Comparison of ENCODE assay signal across 24 mouse cellular contexts in the genomic region with DNA sequence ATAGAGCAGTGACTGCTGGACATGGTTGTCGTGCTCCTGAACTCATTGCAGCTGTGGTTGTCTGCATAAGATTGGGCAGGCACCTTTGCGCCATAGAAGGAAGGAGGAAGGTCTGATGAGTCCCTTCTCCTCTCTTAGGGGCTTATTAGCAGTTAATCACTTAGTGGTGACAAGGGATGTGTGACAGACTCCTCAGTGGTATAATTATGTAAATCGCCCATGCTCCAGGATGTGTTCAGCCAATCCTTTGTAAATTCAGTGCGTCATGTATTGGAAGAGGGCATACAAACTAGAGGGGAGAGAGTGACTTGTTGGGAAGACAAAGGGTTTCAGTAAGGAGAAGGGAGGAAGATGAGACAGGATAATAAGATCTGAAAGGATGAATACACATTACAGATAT. TPM values are rescaled to one million over a fixed set of nuclear protein-coding genes. Genes with fewer than 3 reads are reported as not detected.
DNase-seq lines count a peak whose midpoint lies in the region; ATAC-seq and TF ChIP-seq lines count a peak whose summit lies in the region.
"Had no signal": no experiment of that assay in that cellular context is flagged by ENCODE, and none has a peak within 500 bp of the region (broad histone marks: within the 10 kb centered on the region; RNA-seq: fewer than 3 reads in every experiment).

No protein-coding gene starts in this region.

- DNase-seq in forebrain, embryonic 11.5 days (ENCODE audit: low spot score) = no peak
- DNase-seq in forebrain, embryonic 14.5 days (ENCODE audit: low spot score) = no peak
- DNase-seq in brain, embryonic 14.5 days (ENCODE audit: low read depth) = peak; percentile 13
- DNase-seq: adrenal gland, adult 8-10 months; adrenal gland, postnatal 14 days; adrenal gland, postnatal 36 days; B cell, adult 2 months; cerebellum, adult 11 months; cerebellum, adult 18-20 months; cerebellum, adult 8-10 months; cerebellum, adult 9-11 months; cerebellum, postnatal 14 days; cerebellum, postnatal 36 days; embryo, embryonic 11 days had no signal

- ATAC-seq in forebrain, embryonic 12.5 days (ENCODE audit: low FRiP score) = peak; percentile 51; the same call in 1 of the 2 replicates
- no peak for ATAC-seq in forebrain, embryonic 11.5 days (replicated peaks; ENCODE audit: low FRiP score)
- peak; percentile 57; the same call in 1 of the 2 replicates for ATAC-seq in forebrain, embryonic 14.5 days
- no peak; the same call in 1 of the 2 replicates for ATAC-seq in forebrain, embryonic 15.5 days (replicated peaks)
- ATAC-seq: activated CD4-positive, CD25-positive, alpha-beta regulatory T cell, adult 4 months; CD4-positive, CD25-positive, alpha-beta regulatory T cell, adult 4 months; Patski had no signal

- H3K9ac ChIP-seq in forebrain, embryonic 12.5 days = no peak overlapping the region
- no peak overlapping the region for H3K9ac ChIP-seq in forebrain, embryonic 11.5 days (ENCODE audit: low read length)
- no peak overlapping the region for H3K9ac ChIP-seq in forebrain, embryonic 14.5 days (ENCODE audit: low read length)
- H3K9ac ChIP-seq in forebrain, embryonic 15.5 days (replicated peaks) = no peak overlapping the region
- H3K9ac ChIP-seq: embryonic facial prominence, embryonic 13.5 days; embryonic facial prominence, embryonic 15.5 days had no signal

- TF ChIP-seq POLR2A in brain, embryonic 14.5 days (IDR thresholded peaks at IDR 0.05; ENCODE audit: borderline replicate concordance, extremely low read depth, insufficient read depth, insufficient read length, poor library complexity, severe bottlenecking) = no peak

- H3K4me2 ChIP-seq in forebrain, embryonic 12.5 days = no peak overlapping the region
- H3K4me2 ChIP-seq in forebrain, embryonic 11.5 days (ENCODE audit: low read depth, low read length, severe bottlenecking) = no peak overlapping the region
- no peak overlapping the region for H3K4me2 ChIP-seq in forebrain, embryonic 14.5 days (ENCODE audit: low read length)
- no peak overlapping the region for H3K4me2 ChIP-seq in forebrain, embryonic 15.5 days (replicated peaks)
- H3K4me2 ChIP-seq: embryonic facial prominence, embryonic 13.5 days; embryonic facial prominence, embryonic 15.5 days had no signal

- 72% methylated on average over 4 of the region's 4 CpGs for WGBS in forebrain, embryonic 12.5 days
- WGBS in forebrain, embryonic 11.5 days = 83% methylated on average over 4 of the region's 4 CpGs
- 78% methylated on average over 4 of the region's 4 CpGs for WGBS in forebrain, embryonic 14.5 days
- 76% methylated on average over 4 of the region's 4 CpGs for WGBS in forebrain, embryonic 15.5 days

- no peaks in the 10 kb centered on the region for H3K9me3 ChIP-seq in forebrain, embryonic 12.5 days
- H3K9me3 ChIP-seq in forebrain, embryonic 11.5 days (ENCODE audit: control insufficient read depth, low read length) = no peaks in the 10 kb centered on the region
- no peaks in the 10 kb centered on the region for H3K9me3 ChIP-seq in forebrain, embryonic 14.5 days (replicated peaks; ENCODE audit: control insufficient read depth, low read length)
- no peaks in the 10 kb centered on the region for H3K9me3 ChIP-seq in forebrain, embryonic 15.5 days
- H3K9me3 ChIP-seq: embryonic facial prominence, embryonic 13.5 days; embryonic facial prominence, embryonic 15.5 days; G1E had no signal

- H3K36me3 ChIP-seq in forebrain, embryonic 12.5 days (replicated peaks) = no peaks in the 10 kb centered on the region
- no peaks in the 10 kb centered on the region for H3K36me3 ChIP-seq in forebrain, embryonic 11.5 days (ENCODE audit: control insufficient read depth, insufficient read depth, low read length)
- no peaks in the 10 kb centered on the region for H3K36me3 ChIP-seq in forebrain, embryonic 14.5 days (ENCODE audit: control insufficient read depth, insufficient read depth, low read length)
- H3K36me3 ChIP-seq in forebrain, embryonic 15.5 days = no peaks in the 10 kb centered on the region
- H3K36me3 ChIP-seq: embryonic facial prominence, embryonic 13.5 days; embryonic facial prominence, embryonic 15.5 days; G1E had no signal

- no peak overlapping the region for H3K4me3 ChIP-seq in forebrain, embryonic 12.5 days (replicated peaks)
- no peak overlapping the region for H3K4me3 ChIP-seq in forebrain, embryonic 11.5 days (ENCODE audit: low read depth, low read length)
- no peak overlapping the region for H3K4me3 ChIP-seq in forebrain, embryonic 14.5 days (ENCODE audit: low read depth, low read length)
- H3K4me3 ChIP-seq in forebrain, embryonic 15.5 days = no peak overlapping the region
- H3K4me3 ChIP-seq: embryonic facial prominence, embryonic 13.5 days; embryonic facial prominence, embryonic 15.5 days; erythroblast, embryonic 14.5 days had no signal

- no peaks in the 10 kb centered on the region for H3K4me1 ChIP-seq in forebrain, embryonic 12.5 days
- no peaks in the 10 kb centered on the region for H3K4me1 ChIP-seq in forebrain, embryonic 11.5 days (replicated peaks; ENCODE audit: control insufficient read depth, insufficient read depth, low read length)
- H3K4me1 ChIP-seq in forebrain, embryonic 14.5 days (ENCODE audit: control insufficient read depth, insufficient read depth, low read length) = no peaks in the 10 kb centered on the region
- no peaks in the 10 kb centered on the region for H3K4me1 ChIP-seq in forebrain, embryonic 15.5 days
- H3K4me1 ChIP-seq: embryonic facial prominence, embryonic 13.5 days; embryonic facial prominence, embryonic 15.5 days had no signal

- H3K27ac ChIP-seq in forebrain, embryonic 12.5 days = no peak overlapping the region
- no peak overlapping the region for H3K27ac ChIP-seq in forebrain, embryonic 11.5 days (ENCODE audit: low read depth, low read length)
- H3K27ac ChIP-seq in forebrain, embryonic 14.5 days (ENCODE audit: low read depth, low read length) = no peak overlapping the region
- no peak overlapping the region for H3K27ac ChIP-seq in forebrain, embryonic 15.5 days (replicated peaks)
- H3K27ac ChIP-seq: embryonic facial prominence, embryonic 13.5 days; embryonic facial prominence, embryonic 15.5 days had no signal

- H3K27me3 ChIP-seq in forebrain, embryonic 12.5 days = no peaks in the 10 kb centered on the region
- H3K27me3 ChIP-seq in forebrain, embryonic 11.5 days (ENCODE audit: control insufficient read depth, insufficient read depth, low read length) = no peaks in the 10 kb centered on the region
- no peaks in the 10 kb centered on the region for H3K27me3 ChIP-seq in forebrain, embryonic 14.5 days (replicated peaks; ENCODE audit: control insufficient read depth, insufficient read depth, low read length)
- H3K27me3 ChIP-seq in forebrain, embryonic 15.5 days = no peaks in the 10 kb centered on the region
- H3K27me3 ChIP-seq: CH12.LX; embryonic facial prominence, embryonic 13.5 days; embryonic facial prominence, embryonic 15.5 days; Patski had no signal

- TF ChIP-seq CTCF in brain, embryonic 14.5 days (IDR thresholded peaks at IDR 0.05; ENCODE audit: borderline replicate concordance, extremely low read depth, insufficient read depth, insufficient read length) = no peak

RNA-seq across cellular contexts. Expression of gene Il7r, which starts 60.0 kb away (rescaled TPM):
- not detected in 2 replicates for polyA plus RNA-seq in forebrain, embryonic 12.5 days (2016; fragmentation: Nextera tagmentation; extraction: Ambion mirVana)
- not detected in 2 replicates for polyA plus RNA-seq in forebrain, embryonic 11.5 days (2014; fragmentation: Nextera tagmentation; extraction: Ambion mirVana)
- 0.06 TPM in 1 of 2 replicates, not detected in the other for polyA plus RNA-seq in forebrain, embryonic 14.5 days (2014; fragmentation: Nextera tagmentation; extraction: Ambion mirVana)
- not detected in 2 replicates for polyA plus RNA-seq in forebrain, embryonic 15.5 days (2015; fragmentation: Nextera tagmentation; extraction: Ambion mirVana)
- polyA plus RNA-seq in brain, embryonic 14.5 days (2012; rRNA removed) = 0.08 TPM in 1 of 2 replicates, not detected in the other
- polyA plus RNA-seq: embryonic facial prominence, embryonic 13.5 days; G1E; Patski had no signal

Comparison
In these comparisons a context has a peak if more than half of its experiments do, and no peak if none do; other contexts are left out.
1. ATAC-seq: peak in forebrain, embryonic 12.5 days (single experiment) and forebrain, embryonic 14.5 days (single experiment); none in forebrain, embryonic 11.5 days (single experiment) and forebrain, embryonic 15.5 days (single experiment).